Mouse (Mus musculus) megakaryocyte, embryonic 14.5 days (primary cell): ENCODE data around the gene Bckdhb. TPM values are rescaled to one million over a fixed set of nuclear protein-coding genes. Genes with fewer than 3 reads are reported as not detected.

Source experiments
- H3K27me3 ChIP-seq: replicated peaks from 2 replicates; pipeline ENCODE3; 2012; ENCODE audit warnings: inconsistent platforms
- H3K36me3 ChIP-seq: replicated peaks from 2 replicates; pipeline ENCODE3; 2012; ENCODE audit warnings: low read length, inconsistent platforms, mixed read lengths
- H3K4me1 ChIP-seq: 2 replicates; pipeline ENCODE4 v1.6.1; 2012; ENCODE audit warnings: inconsistent platforms
- H3K4me3 ChIP-seq: replicated peaks from 2 replicates; pipeline ENCODE3; 2012; ENCODE audit warnings: moderate library complexity, mild to moderate bottlenecking, inconsistent platforms
- H3K9me3 ChIP-seq: 2 replicates; pipeline ENCODE4 v1.6.1; 2012; ENCODE audit warnings: inconsistent platforms
- FLI1 ChIP-seq: IDR thresholded peaks from 2 replicates; pipeline ENCODE4 v1.6.1; 2012; ENCODE audit warnings: low read length, inconsistent platforms, mixed read lengths
- GATA1 ChIP-seq: IDR thresholded peaks from 3 replicates; pipeline ENCODE4 v1.6.1; 2012; ENCODE audit warnings: mixed read lengths, low read length, inconsistent platforms, borderline replicate concordance
- polyA plus RNA-seq: library from polyadenylated mRNA; stranded (reverse); fragments of >175 nt; gene quantifications from 2 replicates; pipeline ENCODE4 v1.2.3, GENCODE M21; 2012; ENCODE audit warnings: low replicate concordance; ENCODE audit not compliant: insufficient read depth

Bckdhb gene
- polyA plus RNA-seq, 1 experiment = 7.3 TPM

GRCm38 (mm10) chr9:84063617-84064016 lies 138.7 kb downstream of the Bckdhb start:
- H3K4me3 ChIP-seq = no peak overlapping the region
- no peaks in the 10 kb centered on the region for H3K9me3 ChIP-seq
- TF ChIP-seq FLI1 (no peak), GATA1 (no peak)
- no peaks in the 10 kb centered on the region for H3K27me3 ChIP-seq
- H3K36me3 ChIP-seq = no peaks in the 10 kb centered on the region
- no peaks in the 10 kb centered on the region for H3K4me1 ChIP-seq

DNA sequence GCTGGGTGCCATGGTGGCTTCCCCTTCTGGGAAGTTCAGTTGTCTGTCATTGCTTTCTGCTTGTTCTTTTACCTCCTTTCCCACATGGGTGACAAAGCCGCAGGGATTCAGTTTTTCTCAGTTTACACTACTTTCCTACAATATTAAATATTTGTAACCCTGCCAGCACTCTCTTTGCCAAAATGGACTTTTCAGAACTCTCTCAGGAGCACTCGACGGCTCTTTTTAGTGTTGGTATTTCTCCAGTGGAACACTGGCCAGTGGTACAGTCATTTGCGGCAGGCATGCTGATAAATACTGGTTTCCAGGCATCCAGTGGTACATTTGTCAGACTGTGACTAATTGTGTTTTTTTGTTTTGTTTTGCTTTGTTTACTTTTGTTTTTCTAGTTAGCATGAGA lies 139.2 kb downstream of the Bckdhb start:
- Histone ChIP-seq H3K4me1 (no peaks in the 10 kb centered on the region), H3K36me3 (no peaks in the 10 kb centered on the region), H3K4me3 (no peak overlapping the region), H3K27me3 (no peaks in the 10 kb centered on the region), H3K9me3 (no peaks in the 10 kb centered on the region)
- TF ChIP-seq FLI1 (no peak), GATA1 (no peak)

GRCm38 (mm10) chr9:84070247-84070646 lies 145.3 kb downstream of the Bckdhb start:
- H3K4me1 ChIP-seq = no peaks in the 10 kb centered on the region
- TF ChIP-seq GATA1 = no peak
- TF ChIP-seq FLI1 = no peak
- H3K27me3 ChIP-seq = no peaks in the 10 kb centered on the region
- H3K4me3 ChIP-seq = no peak overlapping the region
- peaks cover 3% of the 10 kb centered on the region; the same call in 1 of the 2 replicates for H3K9me3 ChIP-seq
- H3K36me3 ChIP-seq = no peaks in the 10 kb centered on the region

DNA sequence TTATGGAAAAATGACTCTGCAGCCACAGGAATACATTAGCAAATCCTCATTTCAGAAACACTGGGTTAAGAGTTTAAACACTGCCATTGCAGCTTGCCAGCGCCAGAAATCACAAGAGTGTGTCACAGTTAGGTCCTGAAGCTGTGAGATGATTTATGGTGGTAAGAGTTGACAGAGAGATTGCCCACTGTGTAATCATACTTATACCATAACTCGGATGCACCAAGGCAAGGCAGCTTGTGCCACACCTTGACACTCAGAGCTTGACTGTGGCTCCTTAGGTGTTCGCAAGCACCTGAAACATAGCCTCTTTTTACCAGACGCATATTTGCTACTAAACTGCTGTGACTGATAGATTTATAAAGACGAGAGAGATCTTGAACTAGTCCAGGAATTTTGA lies 145.8 kb downstream of the Bckdhb start:
- Histone ChIP-seq H3K4me1 (no peaks in the 10 kb centered on the region), H3K27me3 (no peaks in the 10 kb centered on the region), H3K4me3 (no peak overlapping the region), H3K36me3 (no peaks in the 10 kb centered on the region), H3K9me3 (peaks cover 5% of the 10 kb centered on the region; the same call in 1 of the 2 replicates)
- no peak for TF ChIP-seq GATA1
- no peak for TF ChIP-seq FLI1

DNA sequence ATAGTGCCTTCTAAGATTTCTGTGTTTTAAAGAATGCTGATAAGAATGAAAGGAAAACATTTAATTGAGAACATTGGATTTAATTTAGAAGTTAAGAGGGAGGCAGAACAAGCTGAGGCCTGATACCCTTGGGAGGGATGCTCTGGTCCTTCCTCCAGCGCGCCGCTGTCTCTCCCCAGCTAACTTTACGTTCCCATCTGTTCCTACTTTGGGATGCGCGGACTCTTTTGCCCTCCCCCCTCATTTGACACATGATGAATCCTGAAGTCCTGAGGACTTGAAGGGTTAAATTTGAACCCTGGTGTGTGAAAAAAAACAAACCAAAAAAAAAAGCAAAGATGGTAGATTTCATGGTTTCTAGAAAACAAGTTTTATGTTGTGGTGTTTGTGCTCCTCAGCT lies 147.6 kb downstream of the Bckdhb start:
- H3K4me3 ChIP-seq = no peak overlapping the region
- no peak for TF ChIP-seq FLI1
- TF ChIP-seq GATA1 = no peak
- H3K9me3 ChIP-seq = peaks cover 8% of the 10 kb centered on the region
- no peaks in the 10 kb centered on the region for H3K4me1 ChIP-seq
- no peaks in the 10 kb centered on the region for H3K36me3 ChIP-seq
- no peaks in the 10 kb centered on the region for H3K27me3 ChIP-seq

- H3K36me3 ChIP-seq = no peaks in the 10 kb centered on the region
- H3K4me1 ChIP-seq = no peaks in the 10 kb centered on the region
- H3K9me3 ChIP-seq = peaks cover 8% of the 10 kb centered on the region
- H3K4me3 ChIP-seq = no peak overlapping the region
- no peaks in the 10 kb centered on the region for H3K27me3 ChIP-seq
- TF ChIP-seq GATA1 (no peak), FLI1 (no peak)
These were observed 148.3 kb downstream of the Bckdhb start for GRCm38 (mm10) chr9:84073237-84073636.

DNA sequence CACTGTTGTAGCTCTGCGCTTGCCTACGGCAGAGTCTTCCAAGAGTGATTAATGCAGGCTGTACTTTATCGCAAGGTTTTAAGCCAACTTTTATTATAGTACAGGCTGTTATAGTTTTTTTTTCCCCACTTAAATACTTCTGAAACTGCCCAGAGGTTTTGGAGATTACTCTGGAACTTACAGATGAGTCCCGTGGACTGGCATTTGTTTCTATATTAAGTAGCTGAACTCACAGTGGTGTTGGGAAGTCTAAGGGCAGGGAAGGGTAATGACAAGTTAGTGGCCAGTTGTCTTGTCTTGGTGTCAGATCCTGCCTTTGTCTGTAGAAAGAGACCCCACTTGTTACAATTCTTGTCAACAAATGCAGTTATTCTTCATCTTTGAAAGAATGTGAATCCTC lies 158.6 kb downstream of the Bckdhb start:
- Histone ChIP-seq H3K4me1 (no peaks in the 10 kb centered on the region), H3K4me3 (no peak overlapping the region), H3K36me3 (no peaks in the 10 kb centered on the region), H3K27me3 (no peaks in the 10 kb centered on the region), H3K9me3 (peaks cover 14% of the 10 kb centered on the region)
- TF ChIP-seq FLI1 = no peak
- no peak for TF ChIP-seq GATA1

- Histone ChIP-seq H3K36me3 (no peaks in the 10 kb centered on the region), H3K4me1 (no peaks in the 10 kb centered on the region), H3K27me3 (no peaks in the 10 kb centered on the region), H3K9me3 (peaks cover 14% of the 10 kb centered on the region), H3K4me3 (no peak overlapping the region)
- TF ChIP-seq GATA1 (no peak), FLI1 (no peak)
These were observed 159.7 kb downstream of the Bckdhb start for GRCm38 (mm10) chr9:84084686-84085085.

DNA sequence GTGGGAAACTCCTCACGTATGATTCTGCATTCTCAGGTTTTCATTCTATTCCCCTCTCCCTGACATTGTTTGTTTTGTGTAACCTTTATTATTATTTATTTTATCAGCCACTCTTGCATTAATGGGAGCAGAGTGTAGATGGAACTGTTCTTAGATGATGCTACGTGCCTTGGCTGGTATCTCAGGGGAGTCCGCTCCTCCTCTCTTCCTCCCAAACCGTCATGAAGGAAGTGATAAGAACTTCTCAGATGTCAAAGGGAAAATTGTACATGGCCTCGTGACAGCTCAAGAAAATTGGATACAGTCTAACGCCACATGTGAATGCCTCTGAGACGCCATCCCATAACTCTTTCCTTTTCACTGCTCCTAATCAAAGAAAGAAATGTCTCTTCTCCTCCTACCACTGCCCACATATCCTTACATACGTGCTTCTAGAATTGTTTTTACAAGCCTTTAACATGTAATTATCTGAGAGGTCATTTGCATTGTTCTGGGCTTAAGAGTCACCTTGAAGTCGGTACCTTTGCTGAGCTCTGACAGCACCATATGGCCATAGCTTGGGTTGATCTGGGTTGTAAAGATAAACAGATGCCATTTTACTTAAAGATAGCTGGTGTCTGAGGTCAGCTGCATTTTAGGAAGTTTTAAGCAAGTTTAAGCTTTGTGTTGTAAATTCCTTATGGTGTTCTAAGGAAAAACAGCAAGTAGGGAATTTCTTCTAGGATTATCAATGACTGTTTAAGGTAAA lies 165.5 kb downstream of the Bckdhb start:
- TF ChIP-seq GATA1 (no peak), FLI1 (no peak)
- Histone ChIP-seq H3K4me3 (no peak overlapping the region), H3K9me3 (no peaks in the 10 kb centered on the region), H3K36me3 (no peaks in the 10 kb centered on the region), H3K27me3 (no peaks in the 10 kb centered on the region), H3K4me1 (no peaks in the 10 kb centered on the region)

GRCm38 (mm10) chr9:84092994-84093393 lies 168.0 kb downstream of the Bckdhb start:
- no peak for TF ChIP-seq GATA1
- no peak for TF ChIP-seq FLI1
- Histone ChIP-seq H3K9me3 (no peaks in the 10 kb centered on the region), H3K36me3 (no peaks in the 10 kb centered on the region), H3K4me1 (no peaks in the 10 kb centered on the region), H3K27me3 (no peaks in the 10 kb centered on the region), H3K4me3 (no peak overlapping the region)

GRCm38 (mm10) chr9:84094111-84094510 lies 169.2 kb downstream of the Bckdhb start:
- TF ChIP-seq FLI1 (no peak), GATA1 (no peak)

More at GRCm38 (mm10) chr9:84094111-84094510, 169.2 kb downstream of the Bckdhb start:
- no peak overlapping the region for H3K4me3 ChIP-seq
- H3K4me1 ChIP-seq = no peaks in the 10 kb centered on the region
- H3K36me3 ChIP-seq = no peaks in the 10 kb centered on the region
- no peaks in the 10 kb centered on the region for H3K9me3 ChIP-seq
- no peaks in the 10 kb centered on the region for H3K27me3 ChIP-seq
